Mouse (Mus musculus): ENCODE measurements around the gene Fermt3. TPM values are rescaled to one million over a fixed set of nuclear protein-coding genes. Genes with fewer than 3 reads are reported as not detected.

Fermt3 gene
- total RNA-seq, 2 experiments from 2014 or later: 1.1 to 1.5 TPM

GRCm38 (mm10) chr19:6949951-6950350 lies 69.3 kb downstream of the Fermt3 start:
- intact Hi-C loops (cut with DNase I): loop anchor here (5.0 kb wide), 1 partner anchor 703 kb away; no protein-coding TSS in a partner anchor
- DNase-seq: no peak

- no peak for DNase-seq
- intact Hi-C loops (cut with DNase I): loop anchor here (5.0 kb wide), 1 partner anchor 702 kb away; no protein-coding TSS in a partner anchor
These were observed 69.7 kb downstream of the Fermt3 start for GRCm38 (mm10) chr19:6949532-6949931.

Other genes starting within 250 kb of the Fermt3 start
- gene Rps6ka4, start 178.8 kb downstream of the Fermt3 start, total RNA-seq (2021): 1 to 10 TPM; 8.1 to 8.5 TPM
- gene Ccdc88b, start 161.3 kb downstream of the Fermt3 start, total RNA-seq (2021): under 1 TPM; 0.37 to 0.56 TPM
- 10 to 100 TPM; 31.7 to 38.8 TPM for gene Trmt112, start 109.8 kb downstream of the Fermt3 start, total RNA-seq (2021)
- 100 to 1,000 TPM; 204 to 205 TPM for gene Prdx5, start 109.4 kb downstream of the Fermt3 start, total RNA-seq (2021)
- 10 to 100 TPM; 84.3 to 85.3 TPM for gene Esrra, start 97.7 kb downstream of the Fermt3 start, total RNA-seq (2021)
- not detected for gene Catsperz, start 94.1 kb downstream of the Fermt3 start, total RNA-seq (2021)
- gene Kcnk4, start 85.0 kb downstream of the Fermt3 start, total RNA-seq (2021): not detected
- 10 to 100 TPM; 10.7 to 14.1 TPM for gene Bad, start 77.6 kb downstream of the Fermt3 start, total RNA-seq (2021)
- 1 to 10 TPM; 9.4 to 9.7 TPM for gene Gpr137, start 77.0 kb downstream of the Fermt3 start, total RNA-seq (2021)
- gene Ppp1r14b, start 44.5 kb downstream of the Fermt3 start, total RNA-seq (2021): 100 to 1,000 TPM; 105 to 128 TPM
- 10 to 100 TPM in 1 of 2 experiments, 1 to 10 TPM in 1; 8.1 to 10.7 TPM for gene Plcb3, start 43.0 kb downstream of the Fermt3 start, total RNA-seq (2021)
- 10 to 100 TPM in 1 of 2 experiments, 1 to 10 TPM in 1; 7.5 to 11.6 TPM for gene Fkbp2, start 39.0 kb downstream of the Fermt3 start, total RNA-seq (2021)
- gene Vegfb, start 31.8 kb downstream of the Fermt3 start, total RNA-seq (2021): 100 to 1,000 TPM; 140 to 153 TPM
- gene Dnajc4, start 26.9 kb downstream of the Fermt3 start, total RNA-seq (2021): 10 to 100 TPM; 31.1 to 36.4 TPM
- 10 to 100 TPM; 11.4 to 16.5 TPM for gene Nudt22, start 23.4 kb downstream of the Fermt3 start, total RNA-seq (2021)
- gene Trpt1, start 23.3 kb downstream of the Fermt3 start, total RNA-seq (2021): 10 to 100 TPM; 21.0 to 23.2 TPM
- gene Stip1, start 20.5 kb upstream of the Fermt3 start, total RNA-seq (2021): 10 to 100 TPM; 80.7 to 91.9 TPM
- 100 to 1,000 TPM; 240 to 280 TPM for gene Macrod1, start 37.3 kb upstream of the Fermt3 start, total RNA-seq (2021)
- gene Flrt1, start 86.3 kb upstream of the Fermt3 start, total RNA-seq (2021): under 1 TPM; 0.36 to 0.49 TPM
- 10 to 100 TPM; 45.4 to 49.9 TPM for gene Otub1, start 186.8 kb upstream of the Fermt3 start, total RNA-seq (2021)
- 10 to 100 TPM; 80.2 to 87.0 TPM for gene Cox8a, start 198.1 kb upstream of the Fermt3 start, total RNA-seq (2021)
- 10 to 100 TPM in 1 of 2 experiments, 1 to 10 TPM in 1; 7.8 to 11.3 TPM for gene Naa40, start 221.7 kb upstream of the Fermt3 start, total RNA-seq (2021)
- 1 to 10 TPM; 1.8 to 2.1 TPM for gene Rcor2, start 247.9 kb upstream of the Fermt3 start, total RNA-seq (2021)